Mouse (Mus musculus) left cerebral cortex, postnatal 10 days (tissue): ENCODE measurements around the gene Nfib. TPM values are rescaled to one million over a fixed set of nuclear protein-coding genes. Genes with fewer than 3 reads are reported as not detected.
A peak's percentile ranks its signal among the peaks of the same experiment; 100 is the strongest.

Experiments
- DNase-seq, 2 experiments: peaks; one replicate each; pipeline ENCODE4 v3.0.0; 2021 to 2022; ENCODE audit warnings: low spot score in 2 of 2, mixed read lengths in 1 of 2; ENCODE audit errors: extremely low spot score in 1 of 2
- intact Hi-C: fragments of 180-260 bp; cut with DNase I; formaldehyde crosslinking; loops from one replicate; pipeline ENCODE4 v1.15.1; 2025
- total RNA-seq, 2 experiments: library from RNA; stranded (reverse); gene quantifications; 2 replicates each; pipeline ENCODE4 v1.2.3; 2021

The Nfib gene
- total RNA-seq, 2 experiments from 2014 or later = 105 to 109 TPM

- intact Hi-C loops = no loop called here
Measured at GRCm38 (mm10) chr4:82246290-82246689, 459.3 kb downstream of the Nfib start.

More at GRCm38 (mm10) chr4:82246290-82246689, 459.3 kb downstream of the Nfib start:
- DNase-seq = peak in 1 of 2 experiments; percentile 22

Other genes starting within 250 kb of the Nfib start
- gene Zdhhc21, start 154.2 kb upstream of the Nfib start, total RNA-seq = 10 to 100 TPM; 57.9 to 62.8 TPM
- gene Cer1, start 179.4 kb upstream of the Nfib start, total RNA-seq = under 1 TPM; 0.26 to 0.32 TPM